9 mouse cellular contexts compared by ENCODE assay signal in genomic region chr2:75756704-75757638, GRCm38 (mm10). TPM values are rescaled to one million over a fixed set of nuclear protein-coding genes. Genes with fewer than 3 reads are reported as not detected.
DNase-seq lines count a peak whose midpoint lies in the region; ATAC-seq and TF ChIP-seq lines count a peak whose summit lies in the region.
"Had no signal": no experiment of that assay in that cellular context is flagged by ENCODE, and none has a peak within 500 bp of the region (broad histone marks: within the 10 kb centered on the region; RNA-seq: fewer than 3 reads in every experiment).

No protein-coding gene starts in this region.

- TF ChIP-seq CTCF in heart, adult 2 months (IDR thresholded peaks at IDR 0.05): no peak

- H3K4me1 ChIP-seq in heart, adult 2 months (ENCODE audit: control insufficient read depth, insufficient read depth, low read length): peaks cover 3% of the 10 kb centered on the region; the same call in 1 of the 2 replicates
- H3K4me1 ChIP-seq in heart, embryonic 11.5 days (ENCODE audit: control insufficient read depth, insufficient read depth, low read length): no peaks in the 10 kb centered on the region
- peaks cover 30% of the 10 kb centered on the region for H3K4me1 ChIP-seq in embryonic facial prominence, embryonic 15.5 days
- H3K4me1 ChIP-seq in limb, embryonic 11.5 days (ENCODE audit: control insufficient read depth, insufficient read depth, low read length): peaks cover 7% of the 10 kb centered on the region
- H3K4me1 ChIP-seq: liver, embryonic 13.5 days had no signal

- ATAC-seq in heart, embryonic 11.5 days (replicated peaks; ENCODE audit: insufficient number of reproducible peaks, low FRiP score, low TSS enrichment): no peak
- peak; percentile 78 for ATAC-seq in embryonic facial prominence, embryonic 15.5 days (ENCODE audit: insufficient number of reproducible peaks, low FRiP score, low TSS enrichment, low read depth)
- ATAC-seq in limb, embryonic 11.5 days (ENCODE audit: insufficient number of reproducible peaks, low FRiP score, low TSS enrichment, low read depth): peak; percentile 81; the same call in 1 of the 2 replicates

- H3K9ac ChIP-seq in heart, adult 2 months (ENCODE audit: low read depth, low read length): no peak overlapping the region
- H3K9ac ChIP-seq in heart, embryonic 11.5 days (ENCODE audit: low read depth, low read length): no peak overlapping the region
- no peak overlapping the region for H3K9ac ChIP-seq in embryonic facial prominence, embryonic 15.5 days
- H3K9ac ChIP-seq in limb, embryonic 11.5 days (ENCODE audit: low read length): no peak overlapping the region
- H3K9ac ChIP-seq: liver, embryonic 13.5 days had no signal

- TF ChIP-seq POLR2A in heart, adult 2 months (IDR thresholded peaks at IDR 0.05; ENCODE audit: insufficient read depth, low read depth, low read length): no peak; the same call in 1 of the 2 replicates

- no peak for TF ChIP-seq EP300 in heart, adult 2 months (IDR thresholded peaks at IDR 0.05; ENCODE audit: insufficient read depth, low read depth, low read length)

- H3K9me3 ChIP-seq in heart, embryonic 11.5 days (replicated peaks; ENCODE audit: control insufficient read depth, low read length): no peaks in the 10 kb centered on the region
- H3K9me3 ChIP-seq in embryonic facial prominence, embryonic 15.5 days (replicated peaks): no peaks in the 10 kb centered on the region
- H3K9me3 ChIP-seq in limb, embryonic 11.5 days (ENCODE audit: control insufficient read depth, low read length): no peaks in the 10 kb centered on the region
- H3K9me3 ChIP-seq: liver, embryonic 13.5 days had no signal

- H3K27ac ChIP-seq in heart, adult 2 months: peak overlapping the region; percentile 69
- no peak overlapping the region for H3K27ac ChIP-seq in heart, embryonic 11.5 days (ENCODE audit: low read depth, low read length)
- H3K27ac ChIP-seq in embryonic facial prominence, embryonic 15.5 days (replicated peaks): peak overlapping the region; percentile 82
- peak overlapping the region; percentile 1; the same call in 1 of the 2 replicates for H3K27ac ChIP-seq in limb, embryonic 11.5 days (replicated peaks; ENCODE audit: low read depth, low read length)
- H3K27ac ChIP-seq: liver, embryonic 13.5 days had no signal

- H3K4me3 ChIP-seq in heart, adult 2 months: no peak overlapping the region
- no peak overlapping the region for H3K4me3 ChIP-seq in heart, embryonic 11.5 days (ENCODE audit: low read depth, low read length)
- H3K4me3 ChIP-seq in embryonic facial prominence, embryonic 15.5 days (replicated peaks): no peak overlapping the region
- H3K4me3 ChIP-seq in limb, embryonic 11.5 days (ENCODE audit: low read depth, low read length): no peak overlapping the region
- H3K4me3 ChIP-seq: liver, embryonic 13.5 days had no signal

- H3K27me3 ChIP-seq in heart, adult 2 months (ENCODE audit: control insufficient read depth, insufficient read depth, low read length): no peaks in the 10 kb centered on the region
- no peaks in the 10 kb centered on the region for H3K27me3 ChIP-seq in heart, embryonic 11.5 days (ENCODE audit: control insufficient read depth, insufficient read depth, low read length)
- no peaks in the 10 kb centered on the region for H3K27me3 ChIP-seq in embryonic facial prominence, embryonic 15.5 days
- H3K27me3 ChIP-seq in limb, embryonic 11.5 days (ENCODE audit: control insufficient read depth, insufficient read depth, low read length): no peaks in the 10 kb centered on the region
- H3K27me3 ChIP-seq: liver, embryonic 13.5 days had no signal

- no peak overlapping the region for H3K4me2 ChIP-seq in heart, embryonic 11.5 days
- H3K4me2 ChIP-seq in embryonic facial prominence, embryonic 15.5 days (replicated peaks): peak overlapping the region; percentile 27
- H3K4me2 ChIP-seq in limb, embryonic 11.5 days (ENCODE audit: low read depth, severe bottlenecking): no peak overlapping the region
- H3K4me2 ChIP-seq: liver, embryonic 13.5 days had no signal

- intact Hi-C loops in heart, adult 2 months (cut with DNase I): no loop called here

- no peaks in the 10 kb centered on the region for H3K79me2 ChIP-seq in heart, adult 2 months (replicated peaks; ENCODE audit: control insufficient read depth, insufficient read depth, low read length)

- H3K36me3 ChIP-seq in heart, adult 2 months (ENCODE audit: control insufficient read depth, insufficient read depth, low read length): no peaks in the 10 kb centered on the region
- no peaks in the 10 kb centered on the region for H3K36me3 ChIP-seq in heart, embryonic 11.5 days (ENCODE audit: control insufficient read depth, insufficient read depth, low read length)
- no peaks in the 10 kb centered on the region for H3K36me3 ChIP-seq in embryonic facial prominence, embryonic 15.5 days
- H3K36me3 ChIP-seq in limb, embryonic 11.5 days (ENCODE audit: control insufficient read depth, insufficient read depth, low read length): no peaks in the 10 kb centered on the region
- H3K36me3 ChIP-seq: liver, embryonic 13.5 days had no signal

- peak; percentile 40 to 51 for DNase-seq in heart, adult 2 months
- peak; percentile 18 for DNase-seq in MN1 (ENCODE audit: low spot score)
- peak; percentile 29 for DNase-seq in limb, embryonic 11.5 days (ENCODE audit: low spot score)
- no peak for DNase-seq in spleen, postnatal 14 days (ENCODE audit: low spot score in 2 of 2)
- DNase-seq in cerebellum, adult 11-12 months: no peak
- no peak for DNase-seq in adrenal gland, postnatal 36 days
- DNase-seq: liver, embryonic 13.5 days had no signal

- WGBS in heart, adult 2 months: 54% methylated on average over 16 of the region's 16 CpGs
- WGBS in heart, embryonic 11.5 days (ENCODE audit: insufficient replicate concordance): 64% methylated on average over 16 of the region's 16 CpGs
- 28% methylated on average over 16 of the region's 16 CpGs for WGBS in embryonic facial prominence, embryonic 15.5 days
- WGBS in limb, embryonic 11.5 days: 36% methylated on average over 16 of the region's 16 CpGs

RNA-seq across cellular contexts. Expression of gene Nfe2l2, which starts 52.5 kb away (rescaled TPM):
- 10 to 100 TPM; 56.2 to 67.1 TPM for total RNA-seq in heart, adult 2 months (2021)
- polyA plus RNA-seq in heart, adult 2 months (2012; rRNA removed): 36.5 and 52.4 TPM in 2 replicates
- 46.7 and 48.7 TPM in 2 replicates for polyA plus RNA-seq in heart, embryonic 11.5 days (2014; fragmentation: Nextera tagmentation; extraction: Ambion mirVana)
- 50.7 and 56.1 TPM in 2 replicates for polyA plus RNA-seq in embryonic facial prominence, embryonic 15.5 days (2015; fragmentation: Nextera tagmentation; extraction: Ambion mirVana)
- polyA plus RNA-seq in limb, embryonic 11.5 days (2014; fragmentation: Nextera tagmentation; extraction: Ambion mirVana): 42.1 and 45.3 TPM in 2 replicates
- total RNA-seq in adrenal gland, postnatal 36 days (2021): 100 to 1,000 TPM; 120 to 130 TPM

Comparison
In these comparisons a context has a peak if more than half of its experiments do, and no peak if none do; other contexts are left out.
1. DNase-seq: peak in heart, adult 2 months (2 of 2), MN1 (single experiment) and limb, embryonic 11.5 days (single experiment); none in spleen, postnatal 14 days (0 of 2), cerebellum, adult 11-12 months (single experiment) and adrenal gland, postnatal 36 days (0 of 2).